Mouse (Mus musculus): Measurements from ENCODE around the gene Exph5. TPM values are rescaled to one million over a fixed set of nuclear protein-coding genes. Genes with fewer than 3 reads are reported as not detected.

Exph5 gene
- 0.09 and 0.14 TPM in 2 replicates for polyA plus RNA-seq (2015; fragmentation: Nextera tagmentation; extraction: Ambion mirVana)

DNA sequence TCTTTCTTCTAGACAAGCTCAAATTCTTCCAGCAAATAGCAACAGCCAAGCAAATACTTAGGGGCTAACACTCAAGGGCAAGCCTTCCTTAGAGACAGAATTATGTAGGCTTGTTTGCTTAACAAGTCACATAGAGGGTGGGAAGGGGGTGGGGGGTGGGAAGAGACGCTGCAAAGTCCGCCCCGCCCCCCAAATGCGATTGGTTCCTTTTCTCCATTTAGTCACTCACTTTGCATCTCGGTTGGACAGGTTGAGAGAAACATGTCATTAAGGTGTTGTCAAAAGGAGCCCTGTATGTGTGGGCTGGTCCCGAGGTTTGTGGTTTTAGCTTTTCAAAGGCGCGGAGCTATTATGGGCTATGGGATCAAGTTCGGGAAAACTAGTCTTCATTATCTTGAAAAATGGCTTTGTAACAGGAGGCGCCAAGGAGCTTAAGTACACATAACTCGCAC lies at the start of gene Exph5:
Exph5 (plus strand) TSS at position 402 of the 452 bp plus-strand sequence.
- Histone ChIP-seq H3K9me3 (ENCODE audit: control insufficient read depth, low read length) (no peaks in the 10 kb centered on the region), H3K4me1 (replicated peaks; ENCODE audit: control insufficient read depth, insufficient read depth, low read length) (peaks cover 10% of the 10 kb centered on the region), H3K4me3 (replicated peaks; ENCODE audit: low read length) (peak within 1 kb of the TSS; percentile 38), H3K27ac (ENCODE audit: low read length) (no peak within 1 kb of the TSS), H3K27me3 (replicated peaks; ENCODE audit: control insufficient read depth, insufficient read depth, low read length) (peaks cover 3% of the 10 kb centered on the region; the same call in 1 of the 2 replicates), H3K9ac (replicated peaks; ENCODE audit: low read depth, low read length) (peak within 1 kb of the TSS; percentile 15), H3K36me3 (ENCODE audit: control insufficient read depth, insufficient read depth) (no peaks in the 10 kb centered on the region), H3K4me2 (ENCODE audit: low read length) (peak within 1 kb of the TSS; percentile 66)
- under 1% methylated on average over 11 of the region's 11 CpGs for WGBS
- ATAC-seq, result peak; percentile 57; the same call in 1 of the 2 replicates

DNA sequence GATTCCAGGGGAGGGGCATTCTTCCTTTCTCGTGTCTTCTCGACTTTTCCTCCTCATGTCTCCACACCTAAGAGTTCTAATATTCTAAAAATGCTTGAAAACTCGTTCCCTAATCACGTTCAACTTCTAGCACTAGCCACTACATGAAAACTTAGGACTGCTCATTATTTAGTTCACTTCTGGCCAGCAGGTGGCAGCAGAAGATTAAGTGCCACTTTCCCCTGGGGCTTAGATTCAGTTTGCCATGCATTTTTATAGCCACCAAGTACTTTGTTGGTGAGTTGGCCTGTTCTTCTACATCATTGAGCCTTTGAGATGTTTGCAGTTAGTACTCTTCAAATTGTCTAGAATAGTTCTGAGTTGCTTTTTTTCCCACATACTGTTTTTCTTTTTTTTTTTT lies 47.1 kb upstream of the Exph5 start:
- H3K9me3 ChIP-seq (ENCODE audit: control insufficient read depth, low read length), result no peaks in the 10 kb centered on the region
- 6% methylated on average over 4 of the region's 4 CpGs for WGBS
- H3K27ac ChIP-seq (ENCODE audit: low read length), result no peak overlapping the region
- no peak overlapping the region for H3K4me2 ChIP-seq (ENCODE audit: low read length)
- no peak overlapping the region for H3K4me3 ChIP-seq (replicated peaks; ENCODE audit: low read length)
- H3K36me3 ChIP-seq (ENCODE audit: control insufficient read depth, insufficient read depth), result no peaks in the 10 kb centered on the region
- no peaks in the 10 kb centered on the region for H3K4me1 ChIP-seq (replicated peaks; ENCODE audit: control insufficient read depth, insufficient read depth, low read length)
- ATAC-seq, result peak; percentile 64
- no peaks in the 10 kb centered on the region; the same call in 1 of the 2 replicates for H3K27me3 ChIP-seq (replicated peaks; ENCODE audit: control insufficient read depth, insufficient read depth, low read length)
- no peak overlapping the region for H3K9ac ChIP-seq (replicated peaks; ENCODE audit: low read depth, low read length)

DNA sequence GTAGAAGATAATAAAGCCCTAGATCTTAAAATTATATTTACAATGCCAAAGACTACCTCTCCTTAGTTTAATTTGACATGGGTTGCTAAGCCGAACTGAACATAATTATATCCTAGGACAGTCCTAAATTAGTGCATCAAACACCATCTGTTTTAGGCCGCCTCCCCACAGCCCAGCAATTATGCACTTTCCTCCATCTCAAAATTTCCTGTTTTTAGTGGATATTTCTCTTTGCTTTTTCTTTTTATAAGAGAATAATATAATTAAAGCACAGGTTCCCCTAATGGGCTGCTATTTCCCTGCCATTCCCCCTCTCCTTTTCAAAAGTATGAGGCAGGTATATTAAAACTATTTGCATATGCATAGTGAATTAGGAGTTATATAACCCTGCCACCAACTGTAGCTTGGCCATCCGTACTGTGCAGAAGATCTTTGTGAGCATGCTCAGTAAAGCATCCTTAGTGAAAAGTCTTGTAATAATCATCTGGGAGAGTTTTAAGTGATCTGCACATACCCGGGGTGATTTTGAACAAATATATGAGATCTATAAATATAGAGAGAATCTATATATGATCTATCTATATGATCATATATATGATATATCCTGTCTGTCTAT lies 44.7 kb upstream of the Exph5 start:
- Histone ChIP-seq H3K36me3 (ENCODE audit: control insufficient read depth, insufficient read depth) (no peaks in the 10 kb centered on the region), H3K9me3 (ENCODE audit: control insufficient read depth, low read length) (no peaks in the 10 kb centered on the region), H3K4me3 (replicated peaks; ENCODE audit: low read length) (no peak overlapping the region), H3K4me2 (ENCODE audit: low read length) (no peak overlapping the region), H3K9ac (replicated peaks; ENCODE audit: low read depth, low read length) (no peak overlapping the region), H3K4me1 (replicated peaks; ENCODE audit: control insufficient read depth, insufficient read depth, low read length) (no peaks in the 10 kb centered on the region), H3K27ac (ENCODE audit: low read length) (no peak overlapping the region), H3K27me3 (replicated peaks; ENCODE audit: control insufficient read depth, insufficient read depth, low read length) (no peaks in the 10 kb centered on the region; the same call in 1 of the 2 replicates)
- no peak for ATAC-seq
- 76% methylated on average over 4 of the region's 4 CpGs for WGBS

DNA sequence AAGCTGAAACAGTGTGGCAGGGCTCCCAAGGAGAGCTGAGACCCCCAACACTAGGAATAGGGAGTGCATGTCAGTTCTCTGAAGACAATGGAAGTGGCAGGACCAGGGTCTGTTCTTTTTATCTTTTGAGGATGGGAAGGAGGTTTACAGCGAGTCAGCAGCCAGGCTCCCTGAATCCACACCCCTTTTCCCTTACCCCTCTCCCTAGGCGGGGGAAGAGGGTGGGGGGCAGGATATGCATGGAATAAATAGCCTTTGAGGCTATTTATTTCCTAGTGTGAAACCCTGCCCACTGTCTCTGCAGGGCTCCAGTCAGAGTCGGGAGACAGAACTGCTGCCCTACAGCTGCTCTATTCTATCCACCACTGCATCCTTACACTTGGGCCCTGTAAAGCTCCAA lies 43.7 kb upstream of the Exph5 start:
- Histone ChIP-seq H3K4me1 (replicated peaks; ENCODE audit: control insufficient read depth, insufficient read depth, low read length) (no peaks in the 10 kb centered on the region), H3K9me3 (ENCODE audit: control insufficient read depth, low read length) (no peaks in the 10 kb centered on the region), H3K27me3 (replicated peaks; ENCODE audit: control insufficient read depth, insufficient read depth, low read length) (no peaks in the 10 kb centered on the region; the same call in 1 of the 2 replicates), H3K36me3 (ENCODE audit: control insufficient read depth, insufficient read depth) (no peaks in the 10 kb centered on the region), H3K4me2 (ENCODE audit: low read length) (no peak overlapping the region), H3K4me3 (replicated peaks; ENCODE audit: low read length) (no peak overlapping the region), H3K27ac (ENCODE audit: low read length) (no peak overlapping the region), H3K9ac (replicated peaks; ENCODE audit: low read depth, low read length) (no peak overlapping the region)
- no peak for ATAC-seq
- WGBS, result 0% methylated on average over 3 of the region's 3 CpGs

DNA sequence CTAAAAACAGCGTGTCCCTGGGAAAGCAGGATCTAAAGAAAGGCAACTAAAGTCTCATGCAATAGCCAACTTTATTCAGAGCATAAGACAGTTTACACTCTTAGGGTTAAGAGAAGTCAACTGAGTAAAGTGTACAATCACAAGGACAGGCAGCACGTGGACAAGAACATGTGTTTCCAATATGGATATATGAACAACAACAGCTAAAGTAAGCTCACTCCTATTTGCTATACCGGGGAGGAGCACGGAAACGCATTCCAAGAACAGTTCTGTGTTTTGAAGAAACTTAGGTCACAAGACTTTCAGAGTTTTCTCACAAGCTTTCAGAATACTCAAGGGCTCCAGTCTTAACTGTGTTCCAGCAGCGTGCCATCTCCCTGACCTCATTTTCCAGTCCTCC lies 43.3 kb upstream of the Exph5 start:
- Histone ChIP-seq H3K9me3 (ENCODE audit: control insufficient read depth, low read length) (no peaks in the 10 kb centered on the region), H3K36me3 (ENCODE audit: control insufficient read depth, insufficient read depth) (no peaks in the 10 kb centered on the region), H3K9ac (replicated peaks; ENCODE audit: low read depth, low read length) (no peak overlapping the region), H3K27ac (ENCODE audit: low read length) (no peak overlapping the region), H3K4me2 (ENCODE audit: low read length) (no peak overlapping the region), H3K27me3 (replicated peaks; ENCODE audit: control insufficient read depth, insufficient read depth, low read length) (no peaks in the 10 kb centered on the region; the same call in 1 of the 2 replicates), H3K4me1 (replicated peaks; ENCODE audit: control insufficient read depth, insufficient read depth, low read length) (no peaks in the 10 kb centered on the region), H3K4me3 (replicated peaks; ENCODE audit: low read length) (no peak overlapping the region)
- no peak for ATAC-seq
- 50% methylated on average over 6 of the region's 6 CpGs for WGBS

DNA sequence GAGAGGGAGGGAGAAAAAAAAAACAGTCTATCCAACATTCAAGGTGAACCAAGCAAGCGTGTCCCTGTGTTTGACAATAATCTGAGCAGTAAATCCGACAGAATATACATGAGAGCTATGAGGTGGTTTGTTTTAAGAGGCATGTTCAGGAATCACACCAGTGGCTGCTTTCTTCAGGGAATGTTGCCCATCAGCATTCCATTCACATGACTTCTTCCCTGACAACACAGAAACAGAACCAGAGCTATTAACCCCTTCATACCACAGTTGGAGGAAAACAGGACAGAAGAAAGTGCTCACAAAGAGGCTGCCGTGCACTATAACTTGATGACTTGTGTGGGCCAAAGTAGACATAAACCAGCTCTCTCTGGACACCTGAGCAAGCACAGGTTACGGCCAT lies 37.1 kb upstream of the Exph5 start:
- H3K9me3 ChIP-seq (ENCODE audit: control insufficient read depth, low read length), result no peaks in the 10 kb centered on the region
- H3K4me1 ChIP-seq (replicated peaks; ENCODE audit: control insufficient read depth, insufficient read depth, low read length), result no peaks in the 10 kb centered on the region
- no peak for ATAC-seq
- H3K4me2 ChIP-seq (ENCODE audit: low read length), result no peak overlapping the region
- no peak overlapping the region for H3K4me3 ChIP-seq (replicated peaks; ENCODE audit: low read length)
- H3K9ac ChIP-seq (replicated peaks; ENCODE audit: low read depth, low read length), result no peak overlapping the region
- H3K27ac ChIP-seq (ENCODE audit: low read length), result no peak overlapping the region
- 79% methylated on average over 4 of the region's 4 CpGs for WGBS
- H3K36me3 ChIP-seq (ENCODE audit: control insufficient read depth, insufficient read depth), result no peaks in the 10 kb centered on the region
- H3K27me3 ChIP-seq (replicated peaks; ENCODE audit: control insufficient read depth, insufficient read depth, low read length), result no peaks in the 10 kb centered on the region

DNA sequence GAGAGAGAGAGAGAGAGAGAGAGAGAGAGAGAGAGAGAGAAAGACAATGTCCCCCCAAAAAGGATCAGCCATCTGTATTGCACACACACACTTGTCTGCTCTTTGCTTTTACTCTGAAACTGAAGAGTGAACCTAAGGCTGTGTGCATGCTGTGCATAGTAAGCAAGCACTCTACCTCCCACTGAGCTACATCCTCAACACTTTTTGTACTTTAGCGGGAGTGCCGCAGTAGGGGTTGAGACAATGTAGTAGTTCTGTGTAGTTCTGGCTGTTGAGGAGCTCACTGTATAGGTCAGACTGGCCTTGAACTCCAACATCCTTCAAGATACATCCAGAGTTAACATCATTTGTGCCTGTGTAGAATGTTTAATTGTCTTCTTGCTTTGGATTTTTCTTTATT lies 35.9 kb upstream of the Exph5 start:
- H3K27me3 ChIP-seq (replicated peaks; ENCODE audit: control insufficient read depth, insufficient read depth, low read length), result no peaks in the 10 kb centered on the region
- H3K9me3 ChIP-seq (ENCODE audit: control insufficient read depth, low read length), result no peaks in the 10 kb centered on the region
- H3K27ac ChIP-seq (ENCODE audit: low read length), result no peak overlapping the region
- ATAC-seq, result no peak
- no peak overlapping the region for H3K9ac ChIP-seq (replicated peaks; ENCODE audit: low read depth, low read length)
- no peak overlapping the region for H3K4me3 ChIP-seq (replicated peaks; ENCODE audit: low read length)
- H3K4me1 ChIP-seq (replicated peaks; ENCODE audit: control insufficient read depth, insufficient read depth, low read length), result no peaks in the 10 kb centered on the region
- no peaks in the 10 kb centered on the region for H3K36me3 ChIP-seq (ENCODE audit: control insufficient read depth, insufficient read depth)
- H3K4me2 ChIP-seq (ENCODE audit: low read length), result no peak overlapping the region
- WGBS, result 59% methylated on average over 2 of the region's 2 CpGs

DNA sequence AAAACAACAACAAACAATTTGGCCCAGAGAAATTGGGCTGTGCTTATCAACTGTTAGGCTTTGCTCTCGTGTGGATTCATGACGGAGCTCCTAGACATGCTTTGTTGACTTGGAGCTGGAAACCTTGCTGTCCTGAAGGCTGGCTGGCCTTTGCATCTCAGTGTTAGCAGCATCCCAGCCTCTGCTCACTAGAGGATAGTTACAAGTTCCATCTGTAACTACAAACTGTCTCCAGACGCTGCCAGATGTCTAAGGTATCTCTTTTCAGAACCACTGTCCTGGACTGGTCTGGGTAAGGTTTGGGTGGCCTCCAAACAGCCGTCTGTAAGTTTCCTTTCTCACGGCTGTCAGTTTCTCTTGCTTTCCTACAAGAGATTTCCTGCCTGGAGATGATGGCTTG lies 33.4 kb upstream of the Exph5 start:
- WGBS, result 80% methylated on average over 5 of the region's 5 CpGs
- no peak for ATAC-seq
- no peaks in the 10 kb centered on the region for H3K27me3 ChIP-seq (replicated peaks; ENCODE audit: control insufficient read depth, insufficient read depth, low read length)
- no peaks in the 10 kb centered on the region for H3K9me3 ChIP-seq (ENCODE audit: control insufficient read depth, low read length)
- no peak overlapping the region for H3K9ac ChIP-seq (replicated peaks; ENCODE audit: low read depth, low read length)
- H3K4me1 ChIP-seq (replicated peaks; ENCODE audit: control insufficient read depth, insufficient read depth, low read length), result no peaks in the 10 kb centered on the region
- no peak overlapping the region for H3K4me3 ChIP-seq (replicated peaks; ENCODE audit: low read length)
- H3K4me2 ChIP-seq (ENCODE audit: low read length), result no peak overlapping the region
- no peak overlapping the region for H3K27ac ChIP-seq (ENCODE audit: low read length)
- no peaks in the 10 kb centered on the region for H3K36me3 ChIP-seq (ENCODE audit: control insufficient read depth, insufficient read depth)

DNA sequence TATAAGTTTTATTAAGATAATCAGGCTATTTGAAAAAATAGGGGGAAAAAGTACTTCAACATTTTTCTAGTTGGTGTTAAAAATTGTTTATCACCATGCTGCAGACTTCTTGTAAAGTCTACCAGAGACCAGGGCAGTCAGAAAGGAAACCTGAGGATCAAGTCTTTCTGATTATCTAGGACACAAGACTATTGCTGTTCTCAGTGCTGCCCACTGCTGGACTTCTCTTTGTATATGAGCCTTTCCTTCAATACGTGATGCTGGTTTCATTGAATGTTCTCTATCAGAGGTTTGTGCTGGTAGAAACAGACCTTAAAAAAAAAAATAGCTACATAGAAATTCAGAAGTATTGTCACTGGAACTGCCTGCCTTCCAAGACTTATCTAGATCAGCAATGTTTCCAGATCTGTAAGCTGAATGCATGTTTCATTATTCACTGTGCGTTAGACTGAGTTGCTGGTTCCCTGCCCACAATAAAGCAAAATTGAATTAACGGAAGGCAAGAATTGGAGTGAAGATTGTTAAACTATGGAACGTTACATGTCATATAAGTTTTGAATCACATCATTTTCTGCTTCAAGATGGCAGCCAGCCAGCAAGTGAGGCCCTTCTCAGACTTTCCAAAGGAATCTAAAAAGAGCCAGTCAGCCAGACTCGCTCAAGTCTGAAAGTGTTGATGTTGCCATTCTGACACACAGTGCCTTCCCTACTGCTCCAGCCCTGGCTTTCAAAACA lies 32.6 kb upstream of the Exph5 start:
- Histone ChIP-seq H3K4me3 (replicated peaks; ENCODE audit: low read length) (no peak overlapping the region), H3K36me3 (ENCODE audit: control insufficient read depth, insufficient read depth) (no peaks in the 10 kb centered on the region), H3K4me2 (ENCODE audit: low read length) (no peak overlapping the region), H3K27ac (ENCODE audit: low read length) (no peak overlapping the region), H3K9me3 (ENCODE audit: control insufficient read depth, low read length) (no peaks in the 10 kb centered on the region), H3K9ac (replicated peaks; ENCODE audit: low read depth, low read length) (no peak overlapping the region), H3K27me3 (replicated peaks; ENCODE audit: control insufficient read depth, insufficient read depth, low read length) (no peaks in the 10 kb centered on the region), H3K4me1 (replicated peaks; ENCODE audit: control insufficient read depth, insufficient read depth, low read length) (no peaks in the 10 kb centered on the region)
- no peak for ATAC-seq
- WGBS, result 74% methylated on average over 5 of the region's 5 CpGs

Data from forebrain, embryonic 16.5 days (tissue).